Mouse (Mus musculus): ENCODE measurements around the gene Myod1. TPM values are rescaled to one million over a fixed set of nuclear protein-coding genes. Genes with fewer than 3 reads are reported as not detected.
A peak's percentile ranks its signal among the peaks of the same experiment; 100 is the strongest.

Gene Myod1
- polyA plus RNA-seq, 1 experiment from 2014 or later, result not detected

DNA sequence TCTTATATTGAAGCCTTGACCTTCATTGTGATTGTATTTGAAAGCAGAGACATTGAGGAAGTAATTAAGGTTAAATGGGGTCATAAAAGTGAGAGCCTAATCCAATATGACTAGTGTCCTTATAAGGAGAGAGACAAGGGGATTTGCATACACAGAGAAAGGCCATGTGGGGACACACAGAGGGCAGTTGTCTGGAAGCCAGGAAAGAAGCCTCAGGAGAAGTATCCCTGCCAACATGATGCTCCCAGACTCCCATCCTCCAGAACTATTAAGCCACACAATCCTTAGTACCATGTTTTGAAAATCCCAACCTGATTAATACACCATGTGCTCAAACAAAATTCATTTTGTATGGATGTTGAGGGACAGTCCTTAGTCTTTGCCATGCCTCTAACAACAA is 14.5 kb upstream of the Myod1 start:
- Histone ChIP-seq H3K9me3 (ENCODE audit: control insufficient read depth) (no peaks in the 10 kb centered on the region), H3K27ac (ENCODE audit: low read depth, low read length) (no peak overlapping the region), H3K4me2 (replicated peaks; ENCODE audit: low read depth) (no peak overlapping the region), H3K36me3 (ENCODE audit: control insufficient read depth, insufficient read depth) (no peaks in the 10 kb centered on the region), H3K4me1 (replicated peaks; ENCODE audit: control insufficient read depth, insufficient read depth, low read length) (no peaks in the 10 kb centered on the region), H3K27me3 (replicated peaks; ENCODE audit: control insufficient read depth, insufficient read depth, low read length) (0 out of 2 replicates have a peak, but pooled peaks cover 2% of the 10 kb centered on the region), H3K4me3 (ENCODE audit: low read depth, low read length) (no peak overlapping the region), H3K9ac (ENCODE audit: low read depth, low read length) (no peak overlapping the region)
- no peak for TF ChIP-seq CTCF (IDR thresholded peaks at IDR 0.05; ENCODE audit: low read depth)
- ATAC-seq, result no peak

- no peak overlapping the region for H3K27ac ChIP-seq (ENCODE audit: low read depth, low read length)
- TF ChIP-seq CTCF (IDR thresholded peaks at IDR 0.05; ENCODE audit: low read depth), result no peak
Measured at GRCm38 (mm10) chr7:46364154-46364553, 12.1 kb upstream of the Myod1 start.

GRCm38 (mm10) chr7:46365810-46366209 is 10.5 kb upstream of the Myod1 start:
- Histone ChIP-seq H3K9me3 (ENCODE audit: control insufficient read depth) (no peaks in the 10 kb centered on the region), H3K4me2 (replicated peaks; ENCODE audit: low read depth) (no peak overlapping the region), H3K27me3 (replicated peaks; ENCODE audit: control insufficient read depth, insufficient read depth, low read length) (0 out of 2 replicates have a peak, but pooled peaks cover 2% of the 10 kb centered on the region), H3K9ac (ENCODE audit: low read depth, low read length) (no peak overlapping the region), H3K27ac (ENCODE audit: low read depth, low read length) (no peak overlapping the region), H3K36me3 (ENCODE audit: control insufficient read depth, insufficient read depth) (no peaks in the 10 kb centered on the region), H3K4me3 (ENCODE audit: low read depth, low read length) (no peak overlapping the region), H3K4me1 (replicated peaks; ENCODE audit: control insufficient read depth, insufficient read depth, low read length) (no peaks in the 10 kb centered on the region)
- no peak for TF ChIP-seq CTCF (IDR thresholded peaks at IDR 0.05; ENCODE audit: low read depth)
- ATAC-seq, result no peak
- 82% methylated on average over 1 of the region's 1 CpGs for WGBS

More at GRCm38 (mm10) chr7:46364154-46364553, 12.1 kb upstream of the Myod1 start:
- H3K4me3 ChIP-seq (ENCODE audit: low read depth, low read length), result no peak overlapping the region
- WGBS, result 58% methylated on average over 5 of the region's 5 CpGs
- H3K9me3 ChIP-seq (ENCODE audit: control insufficient read depth), result no peaks in the 10 kb centered on the region
- no peaks in the 10 kb centered on the region for H3K36me3 ChIP-seq (ENCODE audit: control insufficient read depth, insufficient read depth)
- 0 out of 2 replicates have a peak, but pooled peaks cover 2% of the 10 kb centered on the region for H3K27me3 ChIP-seq (replicated peaks; ENCODE audit: control insufficient read depth, insufficient read depth, low read length)
- no peak overlapping the region for H3K4me2 ChIP-seq (replicated peaks; ENCODE audit: low read depth)
- no peak overlapping the region for H3K9ac ChIP-seq (ENCODE audit: low read depth, low read length)
- no peaks in the 10 kb centered on the region for H3K4me1 ChIP-seq (replicated peaks; ENCODE audit: control insufficient read depth, insufficient read depth, low read length)
- ATAC-seq, result no peak

DNA sequence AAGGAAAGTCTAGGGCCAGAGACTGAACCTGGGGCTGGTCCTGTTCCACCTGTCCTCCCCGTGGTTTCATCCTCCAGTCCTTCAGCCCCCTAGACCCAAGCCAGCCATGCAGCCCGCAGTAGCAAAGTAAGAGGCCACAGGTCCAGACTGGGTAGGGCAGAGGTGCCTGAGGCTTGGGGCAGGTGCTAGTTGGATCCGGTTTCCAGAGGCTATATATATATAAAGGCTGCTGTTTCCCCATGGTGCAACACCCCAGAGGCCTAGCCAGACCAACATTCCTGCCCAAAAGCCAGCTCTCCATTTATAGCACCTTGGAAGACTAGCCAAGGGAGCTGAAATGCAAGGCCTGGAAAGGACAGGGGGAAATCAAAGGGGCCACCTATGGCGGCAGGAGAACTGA is 5.2 kb upstream of the Myod1 start:
- no peak for TF ChIP-seq CTCF (IDR thresholded peaks at IDR 0.05; ENCODE audit: low read depth)
- Histone ChIP-seq H3K9me3 (ENCODE audit: control insufficient read depth) (no peaks in the 10 kb centered on the region), H3K27ac (ENCODE audit: low read depth, low read length) (no peak overlapping the region), H3K9ac (ENCODE audit: low read depth, low read length) (no peak overlapping the region), H3K4me1 (replicated peaks; ENCODE audit: control insufficient read depth, insufficient read depth, low read length) (no peaks in the 10 kb centered on the region), H3K27me3 (replicated peaks; ENCODE audit: control insufficient read depth, insufficient read depth, low read length) (peaks cover 18% of the 10 kb centered on the region), H3K4me2 (replicated peaks; ENCODE audit: low read depth) (no peak overlapping the region), H3K36me3 (ENCODE audit: control insufficient read depth, insufficient read depth) (no peaks in the 10 kb centered on the region), H3K4me3 (ENCODE audit: low read depth, low read length) (no peak overlapping the region)
- no peak for ATAC-seq
- 67% methylated on average over 4 of the region's 4 CpGs for whole genome bisulfite sequencing

DNA sequence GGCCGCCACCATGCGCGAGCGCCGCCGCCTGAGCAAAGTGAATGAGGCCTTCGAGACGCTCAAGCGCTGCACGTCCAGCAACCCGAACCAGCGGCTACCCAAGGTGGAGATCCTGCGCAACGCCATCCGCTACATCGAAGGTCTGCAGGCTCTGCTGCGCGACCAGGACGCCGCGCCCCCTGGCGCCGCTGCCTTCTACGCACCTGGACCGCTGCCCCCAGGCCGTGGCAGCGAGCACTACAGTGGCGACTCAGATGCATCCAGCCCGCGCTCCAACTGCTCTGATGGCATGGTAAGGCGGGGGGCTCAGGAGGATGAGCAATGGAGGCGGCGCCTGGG is 703 bp downstream of the Myod1 start:
- Histone ChIP-seq H3K4me3 (ENCODE audit: low read depth, low read length) (no peak overlapping the region), H3K9me3 (ENCODE audit: control insufficient read depth) (no peaks in the 10 kb centered on the region), H3K27me3 (replicated peaks; ENCODE audit: control insufficient read depth, insufficient read depth, low read length) (peaks cover 51% of the 10 kb centered on the region), H3K9ac (ENCODE audit: low read depth, low read length) (no peak overlapping the region), H3K36me3 (ENCODE audit: control insufficient read depth, insufficient read depth) (no peaks in the 10 kb centered on the region), H3K27ac (ENCODE audit: low read depth, low read length) (no peak overlapping the region), H3K4me1 (replicated peaks; ENCODE audit: control insufficient read depth, insufficient read depth, low read length) (no peaks in the 10 kb centered on the region), H3K4me2 (replicated peaks; ENCODE audit: low read depth) (no peak overlapping the region)
- WGBS, result 1% methylated on average over 32 of the region's 33 CpGs
- TF ChIP-seq CTCF (IDR thresholded peaks at IDR 0.05; ENCODE audit: low read depth), result peak; percentile 64
- ATAC-seq, result no peak

GRCm38 (mm10) chr7:46378123-46378522 is 1.8 kb downstream of the Myod1 start:
- Histone ChIP-seq H3K36me3 (ENCODE audit: control insufficient read depth, insufficient read depth) (no peaks in the 10 kb centered on the region), H3K9ac (ENCODE audit: low read depth, low read length) (no peak overlapping the region), H3K27ac (ENCODE audit: low read depth, low read length) (no peak overlapping the region), H3K9me3 (ENCODE audit: control insufficient read depth) (no peaks in the 10 kb centered on the region), H3K4me3 (ENCODE audit: low read depth, low read length) (no peak overlapping the region), H3K27me3 (replicated peaks; ENCODE audit: control insufficient read depth, insufficient read depth, low read length) (peaks cover 51% of the 10 kb centered on the region), H3K4me2 (replicated peaks; ENCODE audit: low read depth) (no peak overlapping the region), H3K4me1 (replicated peaks; ENCODE audit: control insufficient read depth, insufficient read depth, low read length) (no peaks in the 10 kb centered on the region)
- WGBS, result 4% methylated on average over 22 of the region's 22 CpGs
- TF ChIP-seq CTCF (IDR thresholded peaks at IDR 0.05; ENCODE audit: low read depth), result peak; percentile 56
- ATAC-seq, result no peak

GRCm38 (mm10) chr7:46378983-46379382 is 2.7 kb downstream of the Myod1 start:
- Histone ChIP-seq H3K4me1 (replicated peaks; ENCODE audit: control insufficient read depth, insufficient read depth, low read length) (no peaks in the 10 kb centered on the region), H3K36me3 (ENCODE audit: control insufficient read depth, insufficient read depth) (no peaks in the 10 kb centered on the region), H3K9ac (ENCODE audit: low read depth, low read length) (no peak overlapping the region), H3K27me3 (replicated peaks; ENCODE audit: control insufficient read depth, insufficient read depth, low read length) (peaks cover 48% of the 10 kb centered on the region), H3K4me2 (replicated peaks; ENCODE audit: low read depth) (no peak overlapping the region), H3K4me3 (ENCODE audit: low read depth, low read length) (no peak overlapping the region), H3K9me3 (ENCODE audit: control insufficient read depth) (no peaks in the 10 kb centered on the region), H3K27ac (ENCODE audit: low read depth, low read length) (no peak overlapping the region)
- ATAC-seq, result no peak
- peak; percentile 72 for TF ChIP-seq CTCF (IDR thresholded peaks at IDR 0.05; ENCODE audit: low read depth)
- WGBS, result 12% methylated on average over 16 of the region's 16 CpGs
